Mouse (Mus musculus) erythroblast, embryonic 14.5 days (primary cell): ENCODE measurements around the gene Cadm1.

Experiments
- GATA1 ChIP-seq: IDR thresholded peaks from 2 replicates; pipeline ENCODE4 v1.6.1; 2012; ENCODE audit warnings: low read length, inconsistent platforms, mixed read lengths
- TAL1 ChIP-seq: IDR thresholded peaks from 3 replicates; pipeline ENCODE4 v1.6.1; 2012; ENCODE audit warnings: low read length, inconsistent platforms, mixed read lengths

GRCm38 (mm10) chr9:47839692-47840025 is 309.7 kb downstream of the Cadm1 start:
- TF ChIP-seq GATA1 (no peak), TAL1 (no peak)
